Mouse (Mus musculus) kidney, postnatal 36 days (tissue): Measurements from ENCODE around the gene Gamt.

ENCODE experiments used
- DNase-seq, 2 experiments: peaks; one replicate each; pipeline ENCODE4 v3.0.0; 2021 to 2022; ENCODE audit warnings: mixed read lengths in 2 of 2

The Gamt gene

DNA sequence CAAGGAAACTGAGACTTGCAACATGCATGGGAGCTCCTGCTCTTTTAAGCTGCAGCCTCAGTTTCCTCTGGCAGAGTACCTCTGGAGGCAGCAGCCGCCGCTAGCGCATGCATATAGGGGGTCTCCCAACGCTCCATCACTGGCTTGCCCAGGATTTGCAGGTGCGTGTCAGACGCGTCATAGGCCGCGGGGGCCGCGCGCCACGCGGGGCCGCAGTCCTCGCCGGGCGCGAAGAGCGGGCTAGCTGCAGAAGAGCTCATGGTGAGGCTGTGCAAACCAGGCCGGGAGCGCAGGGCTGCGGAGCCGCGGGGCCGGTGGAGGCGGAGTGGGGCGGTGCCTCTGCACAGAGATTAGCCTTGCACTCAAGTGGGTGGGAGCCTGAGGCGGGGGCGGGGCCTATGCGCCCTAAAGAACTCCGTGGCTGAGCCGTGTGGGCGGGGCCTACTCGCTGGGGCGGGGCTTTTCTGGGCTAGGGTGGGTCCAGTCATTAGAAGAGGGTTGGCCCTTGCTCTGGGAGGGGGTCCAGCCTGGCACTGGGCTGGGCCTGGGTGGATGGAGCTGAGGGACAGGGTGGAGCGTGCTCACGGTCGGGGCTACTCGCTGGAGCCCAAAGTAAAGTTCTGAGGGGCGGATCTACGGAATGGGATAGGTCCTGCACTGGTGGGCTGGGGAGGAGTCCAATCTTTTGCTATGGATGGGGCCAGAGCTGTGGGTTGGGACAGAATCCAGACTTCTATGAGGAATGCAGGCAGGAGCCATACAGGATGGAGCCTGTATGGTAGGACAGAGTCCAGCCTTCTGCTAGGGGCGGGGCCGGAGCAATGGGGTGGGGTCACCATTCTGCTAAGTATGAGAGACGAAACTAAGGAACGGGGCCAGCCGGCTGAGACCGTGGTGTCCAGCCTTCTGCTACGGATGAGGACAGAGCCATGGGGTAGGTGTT, at the start of gene Gamt, which contains the start of gene Dazap1:
Gene Gamt, minus strand, starts transcription at position 371 of the 943 bp plus-strand sequence.
Gene Dazap1, plus strand, starts transcription at position 845 of the 943 bp plus-strand sequence.
- peak; percentile 98 to 100 for DNase-seq

DNA sequence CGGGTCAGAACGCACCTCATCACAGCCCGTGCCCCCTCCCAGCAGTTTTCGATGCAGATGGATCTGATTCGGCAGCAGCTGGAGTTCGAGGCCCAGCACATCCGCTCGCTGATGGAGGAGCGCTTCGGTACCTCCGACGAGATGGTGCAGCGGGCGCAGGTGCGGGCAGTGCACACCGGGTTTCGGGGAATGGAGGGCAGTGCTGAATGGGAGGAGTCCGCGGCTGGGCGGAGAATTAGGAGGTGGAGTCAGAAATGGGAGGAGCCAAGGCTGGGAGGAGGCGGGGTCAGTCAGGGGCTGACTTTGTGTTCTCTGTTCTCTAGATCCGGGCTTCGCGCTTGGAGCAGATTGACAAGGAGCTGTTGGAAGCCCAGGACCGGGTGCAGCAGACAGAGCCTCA, 44.0 kb upstream of the Gamt start:
- peak in 1 of 2 experiments; percentile 71 for DNase-seq

DNA sequence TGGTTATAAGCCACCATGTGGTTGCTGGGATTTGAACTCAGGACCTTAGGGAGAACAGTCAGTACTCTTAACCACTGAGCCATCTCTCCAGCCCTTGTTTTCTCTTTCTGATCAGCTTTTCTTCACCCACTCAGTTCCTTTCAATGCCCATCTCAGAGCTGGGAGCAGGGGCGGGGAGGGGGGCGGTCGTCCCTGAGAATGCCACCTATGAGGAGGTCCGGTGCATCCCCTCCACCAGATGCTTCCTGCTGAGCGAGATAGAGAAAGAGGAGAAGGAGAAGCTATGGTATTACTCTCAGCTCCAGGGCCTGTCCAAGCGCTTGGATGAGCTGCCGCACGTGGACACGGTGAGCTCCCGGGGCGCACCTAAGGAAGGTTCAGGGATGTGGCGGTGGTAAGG, 43.6 kb upstream of the Gamt start:
- no peak for DNase-seq

DNA sequence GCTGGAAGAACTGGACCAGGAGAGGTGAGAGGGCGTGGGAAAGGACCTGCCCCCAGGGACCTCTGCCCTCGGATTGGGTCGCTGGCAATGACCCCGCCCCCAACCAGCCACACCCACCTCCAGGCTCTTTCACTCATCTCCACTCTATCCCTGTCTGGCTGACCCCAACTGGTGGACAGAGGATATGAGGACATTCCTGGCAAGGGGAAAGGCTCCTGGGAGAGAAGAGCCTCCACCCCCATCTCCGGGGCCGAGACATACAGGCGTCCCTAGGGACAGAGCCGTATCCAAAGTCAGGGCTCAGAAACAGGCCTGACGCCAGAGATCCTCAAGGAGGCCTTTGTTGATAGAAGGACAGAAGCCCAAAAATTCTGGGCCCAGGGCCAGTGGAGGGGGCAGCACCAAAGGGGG, 41.7 kb upstream of the Gamt start:
- peak; percentile 68 to 81 for DNase-seq

DNA sequence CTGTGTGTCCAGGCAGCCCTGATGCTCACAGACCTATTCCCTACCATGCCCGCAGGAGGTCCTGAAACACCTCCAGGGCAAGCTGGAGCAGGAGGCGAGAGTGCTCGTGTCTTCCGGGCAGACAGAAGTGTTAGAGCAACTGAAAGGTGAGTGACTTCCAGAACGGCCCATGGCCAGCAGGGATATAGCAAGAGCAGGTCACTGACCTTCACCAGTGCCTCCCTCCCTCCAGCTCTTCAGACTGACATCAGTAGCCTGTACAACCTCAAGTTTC, 41.2 kb upstream of the Gamt start:
- no peak for DNase-seq

DNA sequence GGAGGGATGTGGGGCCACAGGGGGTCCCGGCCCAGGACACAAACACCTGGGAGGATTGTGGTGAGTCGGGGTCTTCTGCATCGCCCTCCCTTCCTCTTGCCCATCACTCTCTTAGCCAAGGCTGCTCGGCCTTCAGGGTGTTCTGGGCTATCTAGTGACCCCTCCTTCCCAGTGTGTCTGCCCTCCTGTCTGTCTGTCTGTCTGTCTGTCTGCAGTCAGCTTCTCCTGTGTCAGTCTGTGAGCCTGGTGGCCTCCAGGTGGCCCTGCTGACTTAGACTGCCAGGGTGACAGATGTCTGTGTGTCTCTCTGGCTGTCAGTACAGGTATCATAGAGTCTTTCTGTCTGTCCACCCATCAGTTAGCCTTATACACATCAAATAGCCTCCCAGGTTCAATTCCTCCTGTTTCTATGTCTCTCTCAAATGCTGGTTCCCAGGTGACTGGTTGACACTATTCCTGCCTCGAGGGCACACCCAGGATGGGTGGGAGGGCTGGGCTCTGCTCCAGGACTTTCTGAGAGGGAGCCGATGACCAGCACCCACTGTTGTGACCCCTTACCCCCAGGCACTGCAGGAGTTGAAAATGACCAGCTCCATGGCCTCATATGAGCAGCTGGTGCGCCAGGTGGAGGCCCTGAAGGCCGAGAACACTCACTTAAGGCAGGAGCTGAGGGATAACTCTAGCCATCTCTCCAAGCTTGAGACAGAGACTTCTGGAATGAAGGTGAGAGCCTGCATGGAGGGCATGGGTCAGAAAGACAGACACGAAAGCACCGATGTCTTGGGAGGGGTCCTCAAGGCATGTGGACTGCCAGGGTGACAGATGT, 40.7 kb upstream of the Gamt start:
- no peak for DNase-seq

DNA sequence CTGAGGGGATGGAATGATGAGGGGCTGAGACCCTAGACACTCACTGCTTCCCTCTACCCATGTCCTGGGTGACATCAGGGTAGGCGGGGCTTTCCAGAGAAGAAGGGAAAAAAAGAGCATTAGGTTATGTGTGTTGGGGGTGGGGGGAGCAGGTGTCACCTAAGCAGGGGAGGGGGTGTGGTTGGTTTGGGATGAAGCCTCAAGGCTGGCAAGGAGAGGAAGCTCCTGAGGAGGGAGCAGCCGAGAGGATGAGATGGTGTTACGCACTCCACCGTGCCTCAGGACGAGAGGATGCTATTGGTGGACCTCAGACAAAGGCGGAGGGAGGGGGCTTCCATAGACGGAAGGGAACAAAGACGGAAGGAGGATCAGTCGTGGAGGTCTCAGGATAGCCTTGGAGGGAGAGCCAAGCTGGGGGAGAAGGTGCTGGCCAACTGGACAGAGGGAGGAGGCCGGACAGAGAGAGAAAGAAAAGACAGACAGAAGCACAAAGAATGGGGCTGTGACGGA, 39.9 kb upstream of the Gamt start:
- DNase-seq = no peak

DNA sequence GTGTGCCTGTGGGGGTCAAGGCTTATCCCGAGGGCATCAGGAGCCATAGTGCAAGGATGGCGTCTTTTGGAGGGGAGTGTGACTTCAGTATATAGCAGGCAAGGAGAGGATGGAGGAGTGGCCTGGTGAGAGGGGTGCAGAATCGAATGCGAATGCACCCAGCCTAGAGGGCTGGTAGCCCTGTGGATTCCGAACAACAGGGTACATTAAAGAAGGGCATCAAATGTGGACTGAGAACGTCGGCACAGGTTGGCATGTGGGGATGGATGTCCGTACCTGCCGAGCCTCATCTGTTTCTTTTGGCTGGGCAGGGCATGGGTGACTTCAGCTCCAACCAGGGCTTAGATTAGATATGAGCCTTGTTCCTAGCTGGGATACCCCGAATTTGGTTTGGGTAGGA, 39.0 kb upstream of the Gamt start:
- DNase-seq = no peak

DNA sequence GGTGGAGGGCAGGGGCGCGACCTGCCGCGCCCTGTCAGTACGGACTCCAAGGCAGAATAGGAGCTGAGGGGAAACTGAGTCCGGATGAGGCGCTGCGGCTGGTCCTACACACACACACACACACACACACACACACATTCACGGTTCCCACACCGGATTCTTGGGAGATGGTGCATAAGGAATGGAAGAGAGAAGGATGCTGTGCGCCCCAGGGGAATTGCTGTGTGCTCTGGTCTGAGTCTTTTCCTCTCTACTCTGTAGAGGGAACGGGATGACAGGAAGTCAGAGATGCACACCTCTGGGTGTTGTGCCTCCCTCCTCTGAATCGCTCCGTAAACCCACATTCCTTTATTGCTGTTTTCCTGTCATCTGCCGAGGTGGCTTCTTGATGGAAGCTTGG, 38.5 kb upstream of the Gamt start:
- DNase-seq = no peak

DNA sequence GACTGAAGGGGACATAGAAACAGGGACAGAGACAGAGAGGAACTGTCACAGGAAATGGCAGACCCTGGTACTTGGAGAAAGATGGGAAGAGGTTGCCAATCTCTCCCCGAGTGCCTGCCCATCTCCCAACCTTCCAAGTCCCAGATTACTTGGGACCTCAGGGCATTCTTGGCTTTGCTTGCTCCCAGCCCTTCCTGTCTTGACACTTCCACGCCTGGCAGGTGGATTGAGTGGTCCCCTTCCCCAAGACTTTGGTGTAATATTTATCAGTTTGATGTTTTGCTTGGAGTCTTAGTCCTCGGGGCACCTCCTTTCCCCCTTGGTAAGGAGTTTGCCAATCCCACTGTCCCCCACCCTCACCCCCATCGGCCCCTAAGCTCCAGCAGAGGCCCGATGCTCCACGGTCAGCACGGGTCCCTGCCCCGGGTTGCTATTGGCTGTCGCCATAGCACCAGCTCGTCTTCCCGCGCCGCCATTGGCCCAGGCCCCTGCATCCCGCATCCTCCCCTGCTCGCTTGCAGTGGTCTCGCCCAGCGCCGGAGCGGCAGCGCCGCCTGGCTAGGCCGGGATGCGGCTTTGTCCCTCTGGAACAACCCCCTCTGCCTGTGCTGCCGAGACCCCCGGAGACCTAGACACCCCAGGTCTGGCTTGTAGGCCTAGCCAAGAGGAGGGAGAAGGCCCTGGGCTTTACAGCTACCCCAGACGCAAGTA, 37.9 kb upstream of the Gamt start:
- no peak for DNase-seq

DNA sequence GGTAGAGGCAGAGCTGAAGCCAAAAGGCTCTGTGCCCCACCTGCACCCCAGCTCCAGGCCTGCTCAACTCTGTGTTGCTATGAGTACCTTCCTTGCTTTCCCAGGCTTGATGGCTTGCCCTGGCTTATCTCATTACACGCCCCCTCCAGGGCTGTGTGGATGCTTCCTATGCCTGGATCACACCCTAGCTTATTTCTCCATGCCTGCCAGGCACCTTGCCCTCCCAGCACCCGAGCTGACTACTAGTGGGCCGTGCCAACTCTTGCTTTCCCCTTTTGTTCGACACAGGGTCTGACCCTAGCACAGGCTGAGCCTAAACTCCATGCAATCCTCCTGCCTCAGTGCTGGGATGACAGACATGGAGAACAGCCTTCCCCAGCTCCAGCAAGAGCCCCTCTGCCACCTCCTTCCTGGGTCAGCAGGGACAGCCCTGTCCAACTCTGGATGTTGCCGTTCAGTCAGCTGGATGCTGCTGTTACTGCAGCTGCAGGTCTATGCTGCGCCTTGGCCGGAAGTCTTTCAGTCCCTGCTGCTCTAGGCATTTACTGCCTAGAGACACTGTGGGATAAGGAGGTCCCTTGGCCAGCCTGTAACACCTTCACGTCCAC, 36.8 kb upstream of the Gamt start:
- no peak for DNase-seq

DNA sequence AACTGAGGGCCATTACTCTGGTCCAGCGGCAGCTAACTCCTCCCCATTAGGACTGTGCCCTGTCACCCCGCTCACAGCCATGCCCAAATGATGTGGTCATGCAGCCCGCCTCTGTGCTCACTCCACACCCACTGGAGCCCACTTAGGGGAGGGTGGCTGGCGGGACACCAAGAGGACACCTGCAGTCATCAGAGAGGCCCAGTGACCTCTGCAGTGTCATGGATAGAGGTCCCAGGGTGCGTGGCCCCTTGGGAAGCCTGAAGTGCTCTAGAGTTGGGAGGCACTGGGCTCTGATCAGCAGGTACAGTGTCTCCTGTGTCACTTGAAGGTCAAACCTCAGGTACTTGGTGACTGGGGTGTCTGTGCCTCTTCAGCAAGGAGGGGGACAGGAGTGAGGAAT, 36.0 kb upstream of the Gamt start:
- DNase-seq = no peak

DNA sequence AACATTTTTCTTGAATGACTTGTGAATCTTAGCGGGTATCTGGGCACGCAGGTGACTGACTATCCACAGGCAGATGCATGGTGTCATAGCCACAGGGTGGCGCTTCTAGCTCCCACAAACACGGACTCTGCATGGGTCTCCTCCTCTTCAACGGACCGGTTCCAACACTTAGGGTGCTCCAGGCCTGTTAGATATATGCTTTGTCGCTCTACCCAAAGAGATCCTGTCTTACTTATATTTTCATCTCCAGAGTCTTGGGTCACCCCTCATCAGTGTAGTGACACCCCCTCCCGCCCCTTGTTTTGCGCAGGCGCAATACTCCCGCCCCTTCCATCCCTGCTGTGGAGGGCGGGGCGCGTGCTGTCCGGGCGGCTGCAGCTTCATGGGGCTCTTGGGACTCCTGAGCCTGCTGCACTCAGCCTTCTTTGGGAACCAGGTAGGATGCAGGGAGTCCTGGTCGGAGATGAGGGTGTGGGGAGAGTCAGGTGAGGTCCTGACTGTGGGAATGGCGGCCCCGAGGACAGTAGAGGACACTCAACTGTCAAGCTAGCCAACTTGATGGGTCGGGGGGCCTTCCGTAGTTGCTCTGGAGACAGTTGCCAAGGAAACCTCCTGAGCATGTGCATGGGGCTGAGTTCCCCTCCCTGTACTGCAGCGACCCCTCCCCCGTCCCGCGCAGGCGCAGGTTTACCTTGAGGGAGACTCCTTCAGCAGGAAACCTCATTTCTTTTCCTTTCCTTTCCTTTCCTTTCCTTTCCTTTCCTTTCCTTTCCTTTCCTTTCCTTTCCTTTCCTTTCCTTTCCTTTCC, 35.0 kb upstream of the Gamt start, which contains the start of gene Apc2:
Gene Apc2, plus strand, starts transcription at position 360 of the 808 bp plus-strand sequence.
- DNase-seq = peak; percentile 72 to 84

DNA sequence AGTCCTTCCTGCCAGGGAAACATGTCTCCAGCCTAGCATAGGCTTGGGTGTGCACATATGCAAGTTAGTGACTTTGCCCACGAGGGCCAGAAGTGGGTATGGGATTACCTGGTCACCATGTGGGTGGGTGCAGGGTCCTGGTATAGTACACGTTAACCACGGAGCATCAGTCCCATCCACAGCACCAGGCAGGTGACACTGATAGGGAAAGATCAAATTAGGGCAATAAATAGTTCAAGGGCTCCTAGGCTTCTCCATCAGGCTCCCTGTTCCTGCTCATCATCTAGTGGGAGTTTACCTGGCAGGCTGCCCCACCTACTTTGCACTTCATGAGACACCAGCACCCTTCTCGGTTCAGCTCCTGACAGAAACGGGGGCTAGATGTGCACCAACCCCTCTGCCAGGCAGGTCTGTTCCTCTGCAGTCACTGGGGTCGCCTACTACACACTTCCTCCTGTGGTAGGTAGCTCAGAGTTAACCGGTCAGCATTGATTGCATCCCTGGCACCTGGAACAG, 34.0 kb upstream of the Gamt start:
- DNase-seq = no peak

DNA sequence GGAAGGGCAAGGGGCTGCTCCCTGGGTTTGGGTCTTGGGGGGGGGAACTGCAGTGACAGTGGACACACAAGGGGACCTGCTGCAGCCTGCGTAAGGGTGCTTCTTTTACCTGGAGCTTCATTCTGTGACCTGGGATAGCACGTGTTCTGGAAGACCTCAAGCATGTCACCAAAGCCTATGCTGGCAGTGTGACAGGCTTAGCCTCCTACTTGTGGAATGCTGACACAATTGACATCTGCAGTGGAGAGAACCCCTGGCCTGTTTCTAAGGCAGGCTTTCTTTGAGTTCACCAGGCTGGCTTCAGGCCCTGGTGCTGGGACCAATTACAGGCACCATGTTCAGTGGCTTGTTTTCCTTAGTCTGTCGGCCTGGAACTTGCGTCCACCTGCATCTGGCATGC, 33.5 kb upstream of the Gamt start:
- no peak for DNase-seq

DNA sequence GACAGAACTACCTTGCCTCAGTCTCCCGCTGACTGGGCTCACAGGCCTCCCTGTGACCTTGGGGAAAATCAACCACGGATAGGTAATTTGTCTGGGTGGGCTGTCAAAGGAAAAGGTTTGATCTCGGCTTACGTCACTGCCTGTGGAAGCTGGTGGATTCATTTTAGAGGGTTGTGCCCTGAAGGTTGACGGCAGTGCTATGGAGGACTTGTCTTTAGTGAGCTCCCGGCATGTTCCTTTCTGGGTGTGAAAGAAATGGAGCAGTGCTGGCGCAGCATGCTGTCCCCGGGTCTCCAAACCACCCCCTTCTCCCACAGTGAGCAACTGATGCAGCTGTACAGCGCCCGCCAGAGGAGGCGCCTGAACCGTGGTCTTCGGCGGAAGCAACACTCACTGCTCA, 32.5 kb upstream of the Gamt start:
- no peak for DNase-seq

DNA sequence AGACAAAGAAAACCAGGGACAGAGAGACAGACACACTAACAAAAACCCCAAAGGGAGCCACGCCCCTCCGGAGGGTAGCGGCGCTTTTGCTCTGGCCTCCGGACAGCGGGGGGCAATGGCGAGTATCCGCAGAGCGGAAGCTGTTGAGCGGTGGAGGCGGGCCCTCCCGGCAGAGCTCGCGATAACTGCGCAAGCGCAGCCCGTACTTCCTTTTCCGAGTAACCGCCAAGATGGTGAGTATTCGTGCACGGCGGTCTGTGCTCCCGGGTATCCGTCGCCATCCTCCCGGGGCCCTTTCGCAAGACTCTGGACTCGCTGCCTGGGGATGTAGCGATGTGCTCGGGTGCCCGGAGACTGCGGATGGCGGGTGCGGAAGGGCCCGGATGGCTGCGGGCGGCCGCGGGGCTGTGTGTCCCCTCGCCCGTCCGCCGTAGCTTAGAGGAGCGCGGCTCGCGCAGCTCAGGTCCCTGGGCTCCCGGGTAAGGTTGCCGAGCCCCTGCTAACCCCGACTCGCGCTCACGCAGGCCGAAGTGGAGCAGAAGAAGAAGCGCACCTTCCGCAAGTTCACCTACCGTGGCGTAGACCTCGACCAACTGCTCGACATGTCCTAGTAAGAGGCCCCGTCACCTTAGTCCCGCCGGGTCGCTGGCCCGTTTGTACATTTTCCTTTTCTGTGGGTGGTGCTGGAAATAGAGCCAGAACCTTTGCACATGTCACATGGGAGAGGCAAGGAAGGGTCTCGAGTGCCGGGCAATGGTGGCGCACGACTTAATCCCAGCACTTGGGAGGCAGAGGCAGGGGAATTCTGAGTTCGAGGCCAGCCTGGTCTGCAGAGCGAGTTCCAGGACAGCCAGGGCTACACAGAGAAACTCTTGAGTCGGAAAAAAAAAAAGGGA, 31.7 kb upstream of the Gamt start, which contains the start of gene Rps15:
Gene Rps15, plus strand, starts transcription at position 203 of the 896 bp plus-strand sequence.
- DNase-seq = peak; percentile 96 to 97

DNA sequence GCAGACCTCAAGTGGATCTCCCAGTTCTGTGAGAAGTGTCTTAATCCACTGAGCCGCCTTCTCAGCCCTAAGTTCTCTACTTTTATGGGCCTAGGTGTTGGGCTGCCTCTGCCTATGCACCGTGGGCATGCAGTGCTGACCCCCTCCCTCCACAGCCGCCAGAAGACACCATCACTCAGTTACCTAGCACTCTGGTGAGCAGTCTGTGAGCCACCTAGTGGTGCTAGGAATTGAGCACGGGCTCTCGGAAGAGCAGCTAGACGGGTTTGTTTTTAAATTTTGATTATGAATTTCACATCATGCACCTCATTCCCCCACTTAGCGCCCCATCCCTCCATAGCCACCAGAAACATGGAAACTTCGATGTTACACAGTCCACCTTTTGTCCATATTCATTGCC, 27.8 kb upstream of the Gamt start:
- DNase-seq = peak in 1 of 2 experiments; percentile 39

DNA sequence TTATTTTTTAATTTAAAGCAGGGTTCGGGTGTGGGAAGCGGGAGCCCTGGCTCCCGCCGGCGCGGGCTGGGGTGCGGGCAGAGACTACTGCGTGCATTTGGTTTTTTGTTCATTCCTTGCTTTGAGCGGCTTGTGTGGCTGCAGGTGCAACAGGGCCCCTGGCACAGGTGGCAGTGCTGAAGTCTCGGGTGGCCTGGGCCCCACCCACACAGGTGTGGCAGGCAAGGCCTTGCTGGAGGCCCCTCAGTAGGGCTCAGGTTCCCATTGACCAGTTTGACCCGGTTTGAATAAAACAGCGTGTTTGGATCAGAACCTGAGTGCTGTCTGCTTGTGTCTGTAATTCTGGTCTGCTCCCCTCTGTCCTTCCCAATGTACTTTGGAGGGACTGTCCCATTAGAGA, 27.3 kb upstream of the Gamt start:
- DNase-seq = no peak
